Mouse (Mus musculus) stomach, postnatal 0 days (tissue): ENCODE measurements around the gene Tmem222. TPM values are rescaled to one million over a fixed set of nuclear protein-coding genes. Genes with fewer than 3 reads are reported as not detected.

Experiments
- ATAC-seq: fragments of 200-750 bp; cut with Nextera tagmentation; 2 replicates; pipeline ENCODE4 v1.8.0; 2017; ENCODE audit not compliant: low FRiP score, low TSS enrichment
- DNase-seq: peaks from one replicate; pipeline ENCODE4 v3.0.0-alpha.2; 2016; ENCODE audit warnings: low spot score
- H3K27ac ChIP-seq: fragments of 300-500 bp; sonication (generic); replicated peaks from 2 replicates; pipeline ENCODE4 v1.5.1; 2014; ENCODE audit warnings: mild to moderate bottlenecking, control low read depth
- H3K27me3 ChIP-seq: fragments of 300-500 bp; sonication (generic); 2 replicates; pipeline ENCODE4 v1.6.1; 2014; ENCODE audit warnings: low read length; ENCODE audit not compliant: control insufficient read depth, insufficient read depth
- H3K36me3 ChIP-seq: fragments of 300-500 bp; sonication (generic); 2 replicates; pipeline ENCODE4 v1.6.1; 2014; ENCODE audit warnings: low read length, mixed read lengths; ENCODE audit not compliant: control insufficient read depth, insufficient read depth
- H3K4me1 ChIP-seq: fragments of 300-500 bp; sonication (generic); replicated peaks from 2 replicates; pipeline ENCODE4 v1.6.1; 2014; ENCODE audit warnings: antibody characterized with exemption; ENCODE audit not compliant: control insufficient read depth, insufficient read depth
- H3K4me2 ChIP-seq: fragments of 300-500 bp; sonication (generic); replicated peaks from 2 replicates; pipeline ENCODE4 v1.6.1; 2014; ENCODE audit warnings: low read depth, mild to moderate bottlenecking, control low read depth, moderate library complexity
- H3K4me3 ChIP-seq: fragments of 300-500 bp; sonication (generic); 2 replicates; pipeline ENCODE4 v1.5.1; 2014; ENCODE audit warnings: low read depth, low read length, control low read depth
- H3K9ac ChIP-seq: fragments of 300-500 bp; sonication (generic); 2 replicates; pipeline ENCODE4 v1.6.1; 2014; ENCODE audit warnings: mild to moderate bottlenecking, low read length, control low read depth, mixed read lengths
- H3K9me3 ChIP-seq: fragments of 300-500 bp; sonication (generic); 2 replicates; pipeline ENCODE4 v1.6.1; 2016; ENCODE audit warnings: low read length; ENCODE audit not compliant: control insufficient read depth
- CTCF ChIP-seq: IDR thresholded peaks from 2 replicates; pipeline ENCODE4 v1.5.1; 2016; ENCODE audit warnings: antibody characterized with exemption, low read depth, mild to moderate bottlenecking, moderate library complexity
- EP300 ChIP-seq: optimal IDR thresholded peaks from 2 replicates; pipeline ENCODE3; 2016; ENCODE audit warnings: antibody characterized with exemption
- WGBS: fragments of 180-500 bp; shearing (Covaris S2); extraction: QIAGEN DNeasy Blood & Tissue Kit; methylation state at CpG from one replicate; pipeline ENCODE4 v1.1.7; 2014; 5-methylcytosine and 5-hydroxymethylcytosine counted together
- polyA plus RNA-seq: library from polyadenylated mRNA; unstranded; fragments of >200 nt; fragmentation: Nextera tagmentation; extraction: Ambion mirVana; gene quantifications from 2 replicates; pipeline ENCODE4 v1.2.1, GENCODE M21; 2015

Tmem222 gene
- polyA plus RNA-seq, 1 experiment from 2014 or later = 51.4 TPM

DNA sequence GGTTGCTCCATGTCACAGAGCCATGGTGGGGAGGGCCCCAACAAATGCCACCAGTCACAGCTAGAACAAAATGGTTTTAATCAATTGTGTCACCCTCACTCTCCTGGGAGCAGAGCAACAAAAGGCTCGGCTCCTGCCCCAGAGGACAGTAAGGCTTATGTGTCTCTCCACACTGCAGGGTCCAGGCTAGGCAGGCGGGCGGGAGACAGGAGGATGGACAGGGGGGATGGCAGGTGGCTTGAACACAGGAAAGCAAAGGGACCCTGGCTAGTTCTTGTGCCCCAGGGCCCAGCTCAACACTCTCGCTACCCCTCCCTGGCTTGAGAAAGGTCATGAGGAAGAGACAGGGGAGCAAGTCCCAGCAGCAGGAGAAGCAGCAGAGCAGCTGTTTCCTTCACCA, 14.8 kb upstream of the Tmem222 start:
- no peak for TF ChIP-seq CTCF
- no peak for TF ChIP-seq EP300
- Histone ChIP-seq H3K9ac (no peak overlapping the region), H3K27me3 (no peaks in the 10 kb centered on the region), H3K4me3 (no peak overlapping the region), H3K27ac (no peak overlapping the region), H3K4me1 (no peaks in the 10 kb centered on the region), H3K9me3 (no peaks in the 10 kb centered on the region), H3K36me3 (peaks cover 18% of the 10 kb centered on the region), H3K4me2 (no peak overlapping the region)
- DNase-seq = no peak
- 86% methylated on average over 4 of the region's 4 CpGs for WGBS
- no peak for ATAC-seq

GRCm38 (mm10) chr4:133291255-133291654, 13.7 kb upstream of the Tmem222 start:
- no peak for ATAC-seq
- Histone ChIP-seq H3K36me3 (peaks cover 18% of the 10 kb centered on the region), H3K9me3 (no peaks in the 10 kb centered on the region), H3K4me1 (no peaks in the 10 kb centered on the region), H3K4me2 (no peak overlapping the region), H3K4me3 (no peak overlapping the region), H3K27me3 (no peaks in the 10 kb centered on the region), H3K27ac (no peak overlapping the region), H3K9ac (no peak overlapping the region)
- no peak for DNase-seq
- TF ChIP-seq EP300 (no peak), CTCF (no peak)
- 89% methylated on average over 1 of the region's 1 CpGs for WGBS

DNA sequence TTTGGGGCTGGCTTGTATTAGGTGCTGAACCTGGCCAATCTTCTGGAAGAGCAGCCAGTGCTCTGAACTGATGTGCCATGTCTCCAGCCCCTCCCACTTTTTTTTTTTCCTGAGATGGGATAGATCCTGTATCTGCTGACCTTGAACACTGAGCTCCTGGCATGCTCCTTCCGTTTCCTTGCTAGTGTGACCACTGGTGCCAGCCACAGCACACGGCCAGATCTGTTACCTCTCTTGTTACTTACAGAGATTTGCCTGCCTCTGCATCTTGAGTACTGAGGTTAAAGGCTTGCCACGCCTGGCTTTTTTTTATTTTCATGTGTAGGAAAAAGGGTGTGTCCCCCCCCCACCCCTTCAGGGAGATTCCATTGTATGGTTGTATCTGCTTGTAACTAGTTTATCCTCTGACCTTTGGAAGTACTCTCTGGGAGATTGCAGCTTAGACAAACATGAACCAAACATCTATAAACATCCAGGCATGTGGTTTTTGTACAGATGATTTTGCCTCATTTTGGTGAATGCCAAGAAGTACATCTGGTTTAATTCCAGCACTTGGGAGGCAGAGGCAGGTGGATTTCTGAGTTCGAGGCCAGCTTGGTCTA, 9.0 kb upstream of the Tmem222 start:
- TF ChIP-seq CTCF = no peak
- Histone ChIP-seq H3K4me2 (no peak overlapping the region), H3K9me3 (no peaks in the 10 kb centered on the region), H3K36me3 (no peaks in the 10 kb centered on the region), H3K4me1 (no peaks in the 10 kb centered on the region), H3K4me3 (no peak overlapping the region), H3K9ac (no peak overlapping the region), H3K27ac (no peak overlapping the region), H3K27me3 (no peaks in the 10 kb centered on the region)
- WGBS = 77% methylated on average over 4 of the region's 4 CpGs
- ATAC-seq (no peak), DNase-seq (no peak)

DNA sequence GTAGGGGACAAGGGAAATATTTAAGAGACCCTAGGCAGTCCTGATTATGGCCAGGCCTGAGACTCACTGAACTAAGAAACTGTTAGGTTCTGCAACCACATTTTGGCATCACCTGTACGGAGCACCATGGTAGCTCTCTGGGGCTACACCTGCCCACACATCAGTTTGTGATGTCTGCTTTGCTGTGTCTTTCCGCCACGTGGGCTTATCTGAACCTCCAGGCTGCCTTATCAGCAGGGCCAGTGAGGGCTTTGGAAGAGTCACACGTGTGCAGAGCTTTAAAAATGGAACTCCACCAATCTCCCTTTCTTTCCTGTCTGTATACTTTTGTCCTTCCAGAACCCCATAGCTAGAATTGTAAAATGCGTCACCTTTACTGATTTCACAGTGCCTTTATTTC, 8.4 kb upstream of the Tmem222 start:
- WGBS = 61% methylated on average over 5 of the region's 5 CpGs
- no peak for ATAC-seq

DNA sequence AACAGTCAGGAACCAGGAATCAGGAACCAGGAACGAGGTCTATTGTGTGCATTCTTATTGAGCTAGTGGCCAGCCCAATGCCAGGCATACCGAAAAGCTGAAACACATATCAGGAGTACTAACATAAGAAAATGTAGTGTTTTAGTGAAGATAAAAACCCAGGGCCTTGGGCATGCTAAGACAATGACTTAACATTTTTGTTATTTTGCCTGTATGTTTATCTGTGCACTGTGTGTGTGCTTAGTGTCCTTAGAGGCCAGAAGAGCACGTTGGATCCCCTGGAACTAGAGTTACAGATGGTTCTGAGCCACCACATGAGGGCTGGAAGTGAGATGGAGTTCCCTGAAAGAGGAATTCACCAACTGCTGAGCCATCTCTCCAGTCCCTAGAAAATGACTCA, 7.7 kb upstream of the Tmem222 start:
- Histone ChIP-seq H3K9me3 (no peaks in the 10 kb centered on the region), H3K4me2 (no peak overlapping the region), H3K4me1 (no peaks in the 10 kb centered on the region), H3K36me3 (no peaks in the 10 kb centered on the region), H3K9ac (0 out of 2 replicates have a peak overlapping the region, but pooled peaks have one; percentile 23), H3K4me3 (no peak overlapping the region), H3K27ac (no peak overlapping the region), H3K27me3 (no peaks in the 10 kb centered on the region)
- ATAC-seq = no peak
- TF ChIP-seq EP300 (no peak), CTCF (no peak)
- no peak for DNase-seq
- 76% methylated on average over 3 of the region's 3 CpGs for WGBS

More for the DNA sequence above, 8.4 kb upstream of the Tmem222 start:
- Histone ChIP-seq H3K36me3 (no peaks in the 10 kb centered on the region), H3K4me2 (no peak overlapping the region), H3K4me3 (no peak overlapping the region), H3K4me1 (no peaks in the 10 kb centered on the region), H3K9ac (no peak overlapping the region), H3K9me3 (no peaks in the 10 kb centered on the region), H3K27ac (no peak overlapping the region), H3K27me3 (no peaks in the 10 kb centered on the region)
- TF ChIP-seq CTCF (no peak), EP300 (no peak)
- no peak for DNase-seq

DNA sequence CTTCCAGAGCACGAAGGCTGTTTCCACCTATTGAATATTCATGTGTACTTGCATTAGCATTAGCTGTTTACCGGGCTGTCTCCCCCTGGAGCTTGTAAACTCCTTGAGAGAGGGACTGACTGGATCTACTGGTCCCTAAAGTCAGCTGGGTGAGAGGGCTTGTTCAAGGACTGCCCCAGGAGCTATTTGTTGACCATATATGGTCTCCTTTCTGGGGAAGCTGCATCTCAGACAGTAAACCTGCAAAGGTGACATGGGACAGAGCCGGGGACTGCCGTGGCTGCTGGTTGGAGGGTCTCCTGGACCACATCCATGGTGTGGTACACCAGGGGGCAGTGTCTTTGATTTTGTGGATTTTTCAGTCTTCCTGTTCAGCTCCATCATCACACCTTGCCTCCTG, 5.1 kb upstream of the Tmem222 start:
- WGBS = 29% methylated on average over 4 of the region's 4 CpGs

More for the DNA sequence above, 5.1 kb upstream of the Tmem222 start:
- Histone ChIP-seq H3K9me3 (no peaks in the 10 kb centered on the region), H3K4me3 (no peak overlapping the region), H3K9ac (no peak overlapping the region), H3K36me3 (no peaks in the 10 kb centered on the region), H3K4me1 (no peaks in the 10 kb centered on the region; the same call in 1 of the 2 replicates), H3K4me2 (no peak overlapping the region), H3K27ac (peak overlapping the region; percentile 41; the same call in 1 of the 2 replicates), H3K27me3 (no peaks in the 10 kb centered on the region)
- TF ChIP-seq CTCF (peak; percentile 5; the same call in 1 of the 2 replicates), EP300 (no peak)
- 0 out of 2 replicates have a peak, but pooled peaks have one; percentile 28 for ATAC-seq
- DNase-seq = no peak
